Mouse (Mus musculus) ES-Bruce4 (cell line): Measurements from ENCODE around the gene Grid2ip. TPM values are rescaled to one million over a fixed set of nuclear protein-coding genes. Genes with fewer than 3 reads are reported as not detected.

Source experiments
- H3K27ac ChIP-seq: 2 replicates; pipeline ENCODE4 v1.5.1; 2012; ENCODE audit warnings: low read length, inconsistent platforms; ENCODE audit not compliant: insufficient read depth
- H3K27me3 ChIP-seq: 2 replicates; pipeline ENCODE4 v1.6.1; 2012; ENCODE audit warnings: mild to moderate bottlenecking, low read length, inconsistent platforms; ENCODE audit not compliant: control insufficient read depth, poor library complexity, insufficient read depth, severe bottlenecking
- H3K36me3 ChIP-seq: 2 replicates; pipeline ENCODE4 v1.6.1; 2012; ENCODE audit warnings: inconsistent platforms, mild to moderate bottlenecking, low read length, moderate library complexity; ENCODE audit not compliant: control insufficient read depth, poor library complexity, insufficient read depth, severe bottlenecking
- H3K4me1 ChIP-seq: one replicate; pipeline ENCODE4 v1.8.1; 2011; ENCODE audit warnings: low read length; ENCODE audit not compliant: control insufficient read depth, insufficient read depth
- H3K4me3 ChIP-seq: 2 replicates; pipeline ENCODE4 v1.5.1; 2011; ENCODE audit warnings: low read depth, mild to moderate bottlenecking, low read length
- H3K9ac ChIP-seq: 2 replicates; pipeline ENCODE4 v1.6.1; 2012; ENCODE audit warnings: low read depth, mild to moderate bottlenecking, inconsistent platforms; ENCODE audit not compliant: poor library complexity, severe bottlenecking
- H3K9me3 ChIP-seq: replicated peaks from 2 replicates; pipeline ENCODE4 v1.6.1; 2012; ENCODE audit warnings: mild to moderate bottlenecking, low read length, inconsistent platforms; ENCODE audit not compliant: control insufficient read depth, poor library complexity, insufficient read depth, severe bottlenecking
- CTCF ChIP-seq: IDR thresholded peaks from one replicate; pipeline ENCODE4 v1.8.1; 2011; ENCODE audit warnings: low read depth, low read length
- EP300 ChIP-seq: IDR thresholded peaks from 2 replicates; pipeline ENCODE4 v1.6.1; 2011; ENCODE audit warnings: low read depth, low read length; ENCODE audit not compliant: insufficient read depth
- POLR2A ChIP-seq: IDR thresholded peaks from one replicate; pipeline ENCODE4 v1.8.1; 2011; ENCODE audit warnings: low read length; ENCODE audit not compliant: insufficient read depth
- polyA plus RNA-seq: library from polyadenylated mRNA; stranded (reverse); fragments of >200 nt; gene quantifications from 2 replicates; pipeline ENCODE4 v1.2.4, GENCODE M21; 2011; ENCODE audit warnings: low read depth; ENCODE audit not compliant: missing spikeins, insufficient read depth, insufficient read length

The Grid2ip gene
- polyA plus RNA-seq, 1 experiment, result 0.57 TPM

- H3K4me3 ChIP-seq, result no peak overlapping the region
- H3K36me3 ChIP-seq, result no peaks in the 10 kb centered on the region
- no peaks in the 10 kb centered on the region for H3K27me3 ChIP-seq
- H3K4me1 ChIP-seq, result no peaks in the 10 kb centered on the region
- H3K27ac ChIP-seq, result no peak overlapping the region
- TF ChIP-seq EP300 (no peak), POLR2A (no peak), CTCF (no peak)
- H3K9ac ChIP-seq, result no peak overlapping the region
- H3K9me3 ChIP-seq, result no peaks in the 10 kb centered on the region
Measured at GRCm38 (mm10) chr5:143406548-143406947, 49.4 kb downstream of the Grid2ip start.

- H3K4me1 ChIP-seq, result no peaks in the 10 kb centered on the region
- H3K27ac ChIP-seq, result no peak overlapping the region
- H3K27me3 ChIP-seq, result no peaks in the 10 kb centered on the region
- H3K4me3 ChIP-seq, result no peak overlapping the region
- no peak for TF ChIP-seq EP300
- no peak for TF ChIP-seq CTCF
- TF ChIP-seq POLR2A, result no peak
- peaks cover 19% of the 10 kb centered on the region for H3K9me3 ChIP-seq
- H3K36me3 ChIP-seq, result peaks cover 12% of the 10 kb centered on the region
- no peak overlapping the region for H3K9ac ChIP-seq
Measured at GRCm38 (mm10) chr5:143409239-143409638, 52.1 kb downstream of the Grid2ip start.

- Histone ChIP-seq H3K9ac (no peak overlapping the region), H3K27ac (no peak overlapping the region), H3K27me3 (no peaks in the 10 kb centered on the region), H3K4me3 (no peak overlapping the region), H3K9me3 (peaks cover 30% of the 10 kb centered on the region), H3K36me3 (peaks cover 21% of the 10 kb centered on the region), H3K4me1 (no peaks in the 10 kb centered on the region)
- TF ChIP-seq POLR2A, result no peak
- TF ChIP-seq CTCF, result no peak
- no peak for TF ChIP-seq EP300
Measured at GRCm38 (mm10) chr5:143410841-143411395, 53.8 kb downstream of the Grid2ip start.

- Histone ChIP-seq H3K9me3 (peaks cover 8% of the 10 kb centered on the region), H3K4me1 (no peaks in the 10 kb centered on the region), H3K27ac (no peak overlapping the region), H3K27me3 (no peaks in the 10 kb centered on the region), H3K9ac (no peak overlapping the region), H3K4me3 (no peak overlapping the region), H3K36me3 (peaks cover 24% of the 10 kb centered on the region)
- TF ChIP-seq CTCF, result no peak
- no peak for TF ChIP-seq EP300
Measured at GRCm38 (mm10) chr5:143421484-143421883, 64.3 kb downstream of the Grid2ip start.

GRCm38 (mm10) chr5:143422990-143423389 lies 65.9 kb downstream of the Grid2ip start:
- H3K27ac ChIP-seq, result no peak overlapping the region
- no peaks in the 10 kb centered on the region for H3K4me1 ChIP-seq
- H3K4me3 ChIP-seq, result no peak overlapping the region
- TF ChIP-seq CTCF, result no peak
- TF ChIP-seq POLR2A, result no peak
- TF ChIP-seq EP300, result no peak
- H3K36me3 ChIP-seq, result peaks cover 22% of the 10 kb centered on the region
- H3K27me3 ChIP-seq, result no peaks in the 10 kb centered on the region
- H3K9ac ChIP-seq, result no peak overlapping the region
- H3K9me3 ChIP-seq, result peaks cover 3% of the 10 kb centered on the region; the same call in 1 of the 2 replicates

GRCm38 (mm10) chr5:143423899-143424519 lies 66.9 kb downstream of the Grid2ip start:
- no peak overlapping the region for H3K27ac ChIP-seq
- no peak overlapping the region for H3K4me3 ChIP-seq
- H3K27me3 ChIP-seq, result no peaks in the 10 kb centered on the region
- no peak overlapping the region for H3K9ac ChIP-seq
- H3K4me1 ChIP-seq, result no peaks in the 10 kb centered on the region
- peaks cover 3% of the 10 kb centered on the region; the same call in 1 of the 2 replicates for H3K9me3 ChIP-seq
- no peak for TF ChIP-seq EP300
- TF ChIP-seq CTCF, result peak; percentile 64
- peaks cover 15% of the 10 kb centered on the region for H3K36me3 ChIP-seq
